Mouse (Mus musculus): ENCODE results near the gene Ncs1. TPM values are rescaled to one million over a fixed set of nuclear protein-coding genes. Genes with fewer than 3 reads are reported as not detected.
A peak's percentile ranks its signal among the peaks of the same experiment; 100 is the strongest.

The Ncs1 gene
- polyA plus RNA-seq, 1 experiment from 2014 or later, result 45.7 TPM

- H3K36me3 ChIP-seq, result 0 out of 2 replicates have a peak, but pooled peaks cover 3% of the 10 kb centered on the region
- peaks cover 43% of the 10 kb centered on the region for H3K4me1 ChIP-seq
- 9% methylated on average over 5 of the region's 5 CpGs for WGBS
- peak overlapping the region; percentile 83 for H3K27ac ChIP-seq
- H3K27me3 ChIP-seq, result no peaks in the 10 kb centered on the region
- H3K4me2 ChIP-seq, result peak overlapping the region; percentile 96
- peak overlapping the region; percentile 93 for H3K4me3 ChIP-seq
- peak overlapping the region; percentile 92 for H3K9ac ChIP-seq
- ATAC-seq (ENCODE audit: insufficient number of reproducible peaks, insufficient read depth, low FRiP score, low TSS enrichment, low read depth), result no peak
- no peaks in the 10 kb centered on the region for H3K9me3 ChIP-seq
These were observed 572 bp upstream of the Ncs1 start for GRCm38 (mm10) chr2:31245051-31245450.

- Histone ChIP-seq H3K9me3 (no peaks in the 10 kb centered on the region), H3K4me3 (peak overlapping the region; percentile 93), H3K4me2 (peak overlapping the region; percentile 96), H3K9ac (peak overlapping the region; percentile 92), H3K36me3 (0 out of 2 replicates have a peak, but pooled peaks cover 3% of the 10 kb centered on the region), H3K27ac (peak overlapping the region; percentile 83), H3K27me3 (no peaks in the 10 kb centered on the region), H3K4me1 (peaks cover 49% of the 10 kb centered on the region)
- peak; percentile 28 for ATAC-seq (ENCODE audit: insufficient number of reproducible peaks, insufficient read depth, low FRiP score, low TSS enrichment, low read depth)
- WGBS, result under 1% methylated on average over 40 of the region's 41 CpGs
These were observed 788 bp downstream of the Ncs1 start for GRCm38 (mm10) chr2:31246251-31246971.

- WGBS, result 91% methylated on average over 6 of the region's 6 CpGs
- Histone ChIP-seq H3K36me3 (0 out of 2 replicates have a peak, but pooled peaks cover 7% of the 10 kb centered on the region), H3K9me3 (no peaks in the 10 kb centered on the region), H3K27ac (no peak overlapping the region), H3K4me2 (no peak overlapping the region), H3K9ac (no peak overlapping the region), H3K4me3 (no peak overlapping the region), H3K4me1 (peaks cover 45% of the 10 kb centered on the region), H3K27me3 (no peaks in the 10 kb centered on the region)
- no peak for ATAC-seq (ENCODE audit: insufficient number of reproducible peaks, insufficient read depth, low FRiP score, low TSS enrichment, low read depth)
These were observed 3.2 kb downstream of the Ncs1 start for GRCm38 (mm10) chr2:31248856-31249255.

- no peak for ATAC-seq (ENCODE audit: insufficient number of reproducible peaks, insufficient read depth, low FRiP score, low TSS enrichment, low read depth)
- H3K4me2 ChIP-seq, result no peak overlapping the region
- 96% methylated on average over 4 of the region's 4 CpGs for WGBS
- H3K36me3 ChIP-seq, result 0 out of 2 replicates have a peak, but pooled peaks cover 7% of the 10 kb centered on the region
- H3K4me1 ChIP-seq, result peaks cover 52% of the 10 kb centered on the region
- no peak overlapping the region for H3K27ac ChIP-seq
- no peak overlapping the region for H3K4me3 ChIP-seq
- no peaks in the 10 kb centered on the region for H3K27me3 ChIP-seq
- no peak overlapping the region for H3K9ac ChIP-seq
- no peaks in the 10 kb centered on the region for H3K9me3 ChIP-seq
These were observed 6.5 kb downstream of the Ncs1 start for GRCm38 (mm10) chr2:31252167-31252566.

GRCm38 (mm10) chr2:31253463-31253862, 7.8 kb downstream of the Ncs1 start:
- Histone ChIP-seq H3K9me3 (no peaks in the 10 kb centered on the region), H3K4me2 (no peak overlapping the region), H3K27ac (no peak overlapping the region), H3K9ac (no peak overlapping the region), H3K4me3 (no peak overlapping the region), H3K36me3 (0 out of 2 replicates have a peak, but pooled peaks cover 4% of the 10 kb centered on the region), H3K4me1 (peaks cover 52% of the 10 kb centered on the region), H3K27me3 (no peaks in the 10 kb centered on the region)
- no peak for ATAC-seq (ENCODE audit: insufficient number of reproducible peaks, insufficient read depth, low FRiP score, low TSS enrichment, low read depth)
- WGBS, result 72% methylated on average over 3 of the region's 3 CpGs

GRCm38 (mm10) chr2:31254806-31255205, 9.2 kb downstream of the Ncs1 start:
- H3K4me1 ChIP-seq, result peaks cover 63% of the 10 kb centered on the region
- ATAC-seq (ENCODE audit: insufficient number of reproducible peaks, insufficient read depth, low FRiP score, low TSS enrichment, low read depth), result no peak
- WGBS, result 78% methylated on average over 3 of the region's 3 CpGs
- 0 out of 2 replicates have a peak, but pooled peaks cover 4% of the 10 kb centered on the region for H3K36me3 ChIP-seq
- no peaks in the 10 kb centered on the region for H3K9me3 ChIP-seq
- H3K4me3 ChIP-seq, result no peak overlapping the region
- no peak overlapping the region for H3K4me2 ChIP-seq
- 0 out of 2 replicates have a peak overlapping the region, but pooled peaks have one; percentile 73 for H3K27ac ChIP-seq
- no peaks in the 10 kb centered on the region for H3K27me3 ChIP-seq
- H3K9ac ChIP-seq, result no peak overlapping the region

GRCm38 (mm10) chr2:31255952-31256938, 10.6 kb downstream of the Ncs1 start:
- ATAC-seq (ENCODE audit: insufficient number of reproducible peaks, insufficient read depth, low FRiP score, low TSS enrichment, low read depth), result no peak
- peak overlapping the region; percentile 73 for H3K27ac ChIP-seq
- H3K36me3 ChIP-seq, result peaks cover 12% of the 10 kb centered on the region
- peak overlapping the region; percentile 32 for H3K9ac ChIP-seq
- 16% methylated on average over 21 of the region's 21 CpGs for WGBS
- no peaks in the 10 kb centered on the region for H3K9me3 ChIP-seq
- peak overlapping the region; percentile 7; the same call in 1 of the 2 replicates for H3K4me3 ChIP-seq
- H3K4me2 ChIP-seq, result peak overlapping the region; percentile 41
- peaks cover 57% of the 10 kb centered on the region for H3K4me1 ChIP-seq
- no peaks in the 10 kb centered on the region for H3K27me3 ChIP-seq

GRCm38 (mm10) chr2:31257096-31257495, 11.5 kb downstream of the Ncs1 start:
- Histone ChIP-seq H3K4me3 (no peak overlapping the region), H3K4me2 (peak overlapping the region; percentile 41; the same call in 1 of the 2 replicates), H3K9ac (no peak overlapping the region), H3K36me3 (peaks cover 13% of the 10 kb centered on the region), H3K4me1 (peaks cover 57% of the 10 kb centered on the region), H3K27me3 (no peaks in the 10 kb centered on the region), H3K27ac (no peak overlapping the region), H3K9me3 (no peaks in the 10 kb centered on the region)
- 53% methylated on average over 6 of the region's 6 CpGs for WGBS
- ATAC-seq (ENCODE audit: insufficient number of reproducible peaks, insufficient read depth, low FRiP score, low TSS enrichment, low read depth), result no peak

- peaks cover 73% of the 10 kb centered on the region for H3K4me1 ChIP-seq
- peak overlapping the region; percentile 65 for H3K9ac ChIP-seq
- 0 out of 2 replicates have a peak, but pooled peaks have one; percentile 52 for ATAC-seq (ENCODE audit: insufficient number of reproducible peaks, insufficient read depth, low FRiP score, low TSS enrichment, low read depth)
These were observed 13.2 kb downstream of the Ncs1 start for GRCm38 (mm10) chr2:31258609-31259366.

GRCm38 (mm10) chr2:31259367-31259920, 13.8 kb downstream of the Ncs1 start:
- 33% methylated on average over 9 of the region's 9 CpGs for WGBS
- peak overlapping the region; percentile 60 for H3K27ac ChIP-seq
- peak overlapping the region; percentile 77 for H3K4me2 ChIP-seq
- ATAC-seq (ENCODE audit: insufficient number of reproducible peaks, insufficient read depth, low FRiP score, low TSS enrichment, low read depth), result no peak
- H3K9me3 ChIP-seq, result no peaks in the 10 kb centered on the region
- peak overlapping the region; percentile 44 for H3K4me3 ChIP-seq
- peak overlapping the region; percentile 65 for H3K9ac ChIP-seq
- no peaks in the 10 kb centered on the region for H3K27me3 ChIP-seq
- H3K4me1 ChIP-seq, result peaks cover 77% of the 10 kb centered on the region
- peaks cover 11% of the 10 kb centered on the region for H3K36me3 ChIP-seq

More at GRCm38 (mm10) chr2:31258609-31259366, 13.2 kb downstream of the Ncs1 start:
- peak overlapping the region; percentile 60 for H3K27ac ChIP-seq
- H3K27me3 ChIP-seq, result no peaks in the 10 kb centered on the region
- peaks cover 11% of the 10 kb centered on the region for H3K36me3 ChIP-seq
- H3K4me3 ChIP-seq, result peak overlapping the region; percentile 44
- WGBS, result 13% methylated on average over 22 of the region's 22 CpGs
- peak overlapping the region; percentile 77 for H3K4me2 ChIP-seq
- H3K9me3 ChIP-seq, result no peaks in the 10 kb centered on the region

Data from embryonic facial prominence, embryonic 13.5 days (tissue).